Mouse (Mus musculus) bone marrow, adult 2 months (tissue): Measurements from ENCODE around the gene Mta2.

Experiments used
- CTCF ChIP-seq: fragments of 200-500 bp; IDR thresholded peaks from 2 replicates; pipeline ENCODE4 v1.5.1; 2011; ENCODE audit warnings: low read length, control low read depth; ENCODE audit not compliant: control insufficient read depth, insufficient read depth
- POLR2A ChIP-seq: fragments of 200-500 bp; IDR thresholded peaks from 2 replicates; pipeline ENCODE4 v1.6.1; 2011; ENCODE audit warnings: low read depth, mild to moderate bottlenecking, control low read depth, low read length, borderline replicate concordance; ENCODE audit not compliant: control insufficient read depth

DNA sequence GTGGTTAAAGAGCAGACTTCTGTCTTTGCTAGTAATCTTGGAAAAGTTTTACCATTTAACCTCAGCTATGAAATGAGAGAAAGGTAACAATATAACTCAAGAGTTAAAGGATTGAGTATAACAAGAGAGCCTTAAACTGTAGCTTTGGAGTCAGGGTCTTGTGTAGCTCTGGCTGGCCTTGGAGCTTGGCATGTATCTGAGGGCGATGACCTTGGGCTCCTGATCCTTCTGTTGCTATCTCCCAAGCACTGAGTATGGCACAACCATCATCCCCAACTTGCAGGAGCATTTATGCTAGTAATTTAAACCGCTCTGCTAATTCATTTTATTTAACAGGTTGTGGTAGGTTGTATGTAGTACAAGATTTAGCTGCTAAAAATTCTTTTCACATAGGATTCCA is 33.8 kb downstream of the Mta2 start:
- no peak for TF ChIP-seq CTCF
- TF ChIP-seq POLR2A = no peak
